Mouse (Mus musculus): ENCODE measurements around the gene A430078G23Rik. TPM values are rescaled to one million over a fixed set of nuclear protein-coding genes. Genes with fewer than 3 reads are reported as not detected.

The A430078G23Rik gene
- polyA plus RNA-seq, 1 experiment from 2014 or later: not detected

- H3K4me3 ChIP-seq: no peak overlapping the region
- H3K27me3 ChIP-seq: no peaks in the 10 kb centered on the region
- H3K4me2 ChIP-seq: no peak overlapping the region
- no peaks in the 10 kb centered on the region for H3K9me3 ChIP-seq
- H3K36me3 ChIP-seq: no peaks in the 10 kb centered on the region
- ATAC-seq (ENCODE audit: low FRiP score, low read depth): 0 out of 2 replicates have a peak, but pooled peaks have one; percentile 5
- WGBS: 19% methylated on average over 4 of the region's 4 CpGs
- no peak overlapping the region for H3K27ac ChIP-seq (replicated peaks)
- no peak overlapping the region for H3K9ac ChIP-seq
- peaks cover 17% of the 10 kb centered on the region for H3K4me1 ChIP-seq (replicated peaks)
These were observed 63.6 kb downstream of the A430078G23Rik start for GRCm38 (mm10) chr8:3416846-3417245.

- H3K9me3 ChIP-seq: no peaks in the 10 kb centered on the region
- 6% methylated on average over 8 of the region's 8 CpGs for WGBS
- no peaks in the 10 kb centered on the region for H3K27me3 ChIP-seq
- peaks cover 17% of the 10 kb centered on the region for H3K4me1 ChIP-seq (replicated peaks)
- no peak overlapping the region for H3K4me3 ChIP-seq
- ATAC-seq (ENCODE audit: low FRiP score, low read depth): 0 out of 2 replicates have a peak, but pooled peaks have one; percentile 39
- H3K9ac ChIP-seq: no peak overlapping the region
- no peak overlapping the region for H3K27ac ChIP-seq (replicated peaks)
- H3K36me3 ChIP-seq: no peaks in the 10 kb centered on the region
- no peak overlapping the region for H3K4me2 ChIP-seq
These were observed 64.2 kb downstream of the A430078G23Rik start for GRCm38 (mm10) chr8:3417455-3417854.

- Histone ChIP-seq H3K27ac (replicated peaks) (no peak overlapping the region), H3K9me3 (no peaks in the 10 kb centered on the region), H3K4me1 (replicated peaks) (peaks cover 17% of the 10 kb centered on the region), H3K27me3 (no peaks in the 10 kb centered on the region), H3K4me2 (no peak overlapping the region), H3K4me3 (no peak overlapping the region), H3K9ac (no peak overlapping the region), H3K36me3 (no peaks in the 10 kb centered on the region)
- ATAC-seq (ENCODE audit: low FRiP score, low read depth): no peak
- 94% methylated on average over 1 of the region's 1 CpGs for WGBS
These were observed 64.9 kb downstream of the A430078G23Rik start for GRCm38 (mm10) chr8:3418101-3418500.

GRCm38 (mm10) chr8:3420105-3420706, 67.0 kb downstream of the A430078G23Rik start:
- 80% methylated on average over 10 of the region's 10 CpGs for WGBS
- Histone ChIP-seq H3K27ac (replicated peaks) (no peak overlapping the region), H3K4me2 (no peak overlapping the region), H3K9ac (no peak overlapping the region), H3K4me1 (replicated peaks) (peaks cover 14% of the 10 kb centered on the region), H3K36me3 (no peaks in the 10 kb centered on the region), H3K9me3 (no peaks in the 10 kb centered on the region), H3K27me3 (no peaks in the 10 kb centered on the region), H3K4me3 (no peak overlapping the region)
- ATAC-seq (ENCODE audit: low FRiP score, low read depth): no peak

- no peak overlapping the region for H3K9ac ChIP-seq
- 93% methylated on average over 5 of the region's 5 CpGs for WGBS
- peaks cover 13% of the 10 kb centered on the region for H3K4me1 ChIP-seq (replicated peaks)
- no peak overlapping the region for H3K4me2 ChIP-seq
- no peak overlapping the region for H3K27ac ChIP-seq (replicated peaks)
- H3K27me3 ChIP-seq: no peaks in the 10 kb centered on the region
- H3K36me3 ChIP-seq: no peaks in the 10 kb centered on the region
- ATAC-seq (ENCODE audit: low FRiP score, low read depth): no peak
- H3K4me3 ChIP-seq: no peak overlapping the region
- H3K9me3 ChIP-seq: no peaks in the 10 kb centered on the region
These were observed 68.3 kb downstream of the A430078G23Rik start for GRCm38 (mm10) chr8:3421507-3421906.

GRCm38 (mm10) chr8:3425217-3425616, 72.0 kb downstream of the A430078G23Rik start:
- no peak overlapping the region for H3K9ac ChIP-seq
- WGBS: 93% methylated on average over 5 of the region's 5 CpGs
- no peak overlapping the region for H3K4me3 ChIP-seq
- H3K4me1 ChIP-seq (replicated peaks): no peaks in the 10 kb centered on the region
- ATAC-seq (ENCODE audit: low FRiP score, low read depth): no peak
- H3K36me3 ChIP-seq: peaks cover 13% of the 10 kb centered on the region
- H3K9me3 ChIP-seq: no peaks in the 10 kb centered on the region
- H3K27ac ChIP-seq (replicated peaks): no peak overlapping the region
- no peak overlapping the region for H3K4me2 ChIP-seq
- no peaks in the 10 kb centered on the region for H3K27me3 ChIP-seq

DNA sequence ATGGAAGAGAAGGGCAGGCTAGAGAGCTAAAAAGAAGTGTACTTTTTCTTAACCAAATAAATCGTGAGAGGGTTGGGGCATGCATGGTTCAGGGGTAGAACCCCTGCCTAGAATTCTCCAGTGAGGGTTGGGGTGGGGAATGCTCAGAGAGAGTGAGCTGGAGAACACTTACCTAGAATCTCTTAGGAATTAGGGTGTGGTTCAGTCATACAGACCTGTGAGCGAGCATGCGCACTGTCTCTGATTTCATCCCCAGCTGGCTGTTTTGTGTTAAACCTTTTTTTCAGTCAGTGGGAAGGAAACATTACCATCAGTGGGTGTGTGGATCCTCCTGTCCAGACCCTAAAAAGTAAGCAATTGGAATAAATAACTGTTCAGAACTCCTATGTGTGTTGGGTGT, 73.0 kb downstream of the A430078G23Rik start:
- Histone ChIP-seq H3K36me3 (peaks cover 18% of the 10 kb centered on the region), H3K4me3 (no peak overlapping the region), H3K27ac (replicated peaks) (no peak overlapping the region), H3K9ac (no peak overlapping the region), H3K4me2 (no peak overlapping the region), H3K27me3 (no peaks in the 10 kb centered on the region), H3K9me3 (no peaks in the 10 kb centered on the region), H3K4me1 (replicated peaks) (no peaks in the 10 kb centered on the region)
- 82% methylated on average over 3 of the region's 3 CpGs for WGBS
- ATAC-seq (ENCODE audit: low FRiP score, low read depth): no peak

DNA sequence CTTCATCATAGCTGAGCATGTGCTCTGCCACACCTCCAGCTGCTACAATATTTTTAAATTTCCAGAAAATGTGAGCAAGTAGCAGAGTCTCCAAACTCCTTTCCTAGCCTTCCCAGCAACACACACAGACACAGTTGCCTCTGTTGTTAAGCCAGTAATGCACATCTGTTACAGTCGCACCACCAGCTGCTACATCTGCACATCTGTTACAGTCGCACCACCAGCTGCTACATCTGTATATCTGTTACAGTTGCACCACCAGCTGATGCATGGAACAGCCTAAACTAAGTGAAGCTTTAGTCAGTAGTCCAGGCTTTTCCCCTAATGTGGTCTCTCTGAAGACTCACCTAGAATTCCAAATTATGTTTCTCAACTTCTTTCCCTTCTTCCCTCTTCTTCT, 75.2 kb downstream of the A430078G23Rik start:
- H3K9ac ChIP-seq: no peak overlapping the region
- H3K4me2 ChIP-seq: no peak overlapping the region
- ATAC-seq (ENCODE audit: low FRiP score, low read depth): no peak
- no peak overlapping the region for H3K27ac ChIP-seq (replicated peaks)
- no peaks in the 10 kb centered on the region for H3K27me3 ChIP-seq
- H3K4me3 ChIP-seq: no peak overlapping the region
- no peaks in the 10 kb centered on the region for H3K4me1 ChIP-seq (replicated peaks)
- H3K36me3 ChIP-seq: peaks cover 35% of the 10 kb centered on the region
- 87% methylated on average over 2 of the region's 2 CpGs for WGBS
- H3K9me3 ChIP-seq: no peaks in the 10 kb centered on the region

GRCm38 (mm10) chr8:3429966-3430365, 76.8 kb downstream of the A430078G23Rik start:
- H3K9ac ChIP-seq: no peak overlapping the region
- no peak for ATAC-seq (ENCODE audit: low FRiP score, low read depth)
- no peak overlapping the region for H3K27ac ChIP-seq (replicated peaks)
- no peaks in the 10 kb centered on the region for H3K27me3 ChIP-seq
- 79% methylated on average over 2 of the region's 2 CpGs for WGBS
- H3K4me2 ChIP-seq: no peak overlapping the region
- no peak overlapping the region for H3K4me3 ChIP-seq
- no peaks in the 10 kb centered on the region for H3K4me1 ChIP-seq (replicated peaks)
- H3K9me3 ChIP-seq: no peaks in the 10 kb centered on the region
- peaks cover 43% of the 10 kb centered on the region for H3K36me3 ChIP-seq

- 91% methylated on average over 3 of the region's 3 CpGs for WGBS
- Histone ChIP-seq H3K9ac (no peak overlapping the region), H3K4me3 (no peak overlapping the region), H3K4me2 (no peak overlapping the region), H3K4me1 (replicated peaks) (no peaks in the 10 kb centered on the region), H3K36me3 (peaks cover 53% of the 10 kb centered on the region), H3K9me3 (no peaks in the 10 kb centered on the region), H3K27me3 (no peaks in the 10 kb centered on the region), H3K27ac (replicated peaks) (no peak overlapping the region)
- ATAC-seq (ENCODE audit: low FRiP score, low read depth): no peak
These were observed 77.9 kb downstream of the A430078G23Rik start for GRCm38 (mm10) chr8:3431113-3431512.

DNA sequence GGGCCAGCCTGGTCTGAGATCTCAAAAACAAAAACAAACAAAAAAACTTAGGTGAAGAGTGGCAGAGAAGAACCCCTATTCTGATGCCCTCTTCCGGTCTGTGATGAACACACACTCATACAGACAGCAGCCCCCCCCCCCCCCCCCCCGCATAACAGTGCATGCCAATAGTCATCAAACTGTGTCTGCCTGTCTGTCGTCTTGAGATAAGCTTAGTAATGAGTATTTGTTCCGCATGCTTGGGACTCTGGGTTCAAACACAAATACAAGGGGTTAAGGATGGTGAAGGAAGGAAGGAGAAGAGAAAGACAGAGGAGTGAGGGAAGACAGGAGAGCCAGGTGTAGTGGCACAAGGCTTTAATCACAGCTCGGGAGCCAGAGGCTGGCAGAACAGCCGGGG, 83.3 kb downstream of the A430078G23Rik start:
- Histone ChIP-seq H3K4me2 (no peak overlapping the region), H3K4me1 (replicated peaks) (no peaks in the 10 kb centered on the region), H3K27me3 (no peaks in the 10 kb centered on the region), H3K4me3 (no peak overlapping the region), H3K36me3 (peaks cover 76% of the 10 kb centered on the region), H3K9ac (no peak overlapping the region), H3K9me3 (no peaks in the 10 kb centered on the region), H3K27ac (replicated peaks) (no peak overlapping the region)
- no peak for ATAC-seq (ENCODE audit: low FRiP score, low read depth)
- 73% methylated on average over 5 of the region's 6 CpGs for WGBS

- H3K9ac ChIP-seq: no peak overlapping the region
- H3K36me3 ChIP-seq: peaks cover 57% of the 10 kb centered on the region
- no peak overlapping the region for H3K4me3 ChIP-seq
- ATAC-seq (ENCODE audit: low FRiP score, low read depth): no peak
- no peaks in the 10 kb centered on the region for H3K27me3 ChIP-seq
- H3K4me2 ChIP-seq: no peak overlapping the region
- WGBS: 79% methylated on average over 12 of the region's 12 CpGs
- no peaks in the 10 kb centered on the region for H3K9me3 ChIP-seq
- no peaks in the 10 kb centered on the region for H3K4me1 ChIP-seq (replicated peaks)
- no peak overlapping the region for H3K27ac ChIP-seq (replicated peaks)
These were observed 86.3 kb downstream of the A430078G23Rik start for GRCm38 (mm10) chr8:3439510-3439909.
